Mouse (Mus musculus): ENCODE measurements around the gene Palld. TPM values are rescaled to one million over a fixed set of nuclear protein-coding genes. Genes with fewer than 3 reads are reported as not detected.

Gene Palld
- polyA plus RNA-seq, 2 experiments from 2014 or later = 0.24 to 0.33 TPM

DNA sequence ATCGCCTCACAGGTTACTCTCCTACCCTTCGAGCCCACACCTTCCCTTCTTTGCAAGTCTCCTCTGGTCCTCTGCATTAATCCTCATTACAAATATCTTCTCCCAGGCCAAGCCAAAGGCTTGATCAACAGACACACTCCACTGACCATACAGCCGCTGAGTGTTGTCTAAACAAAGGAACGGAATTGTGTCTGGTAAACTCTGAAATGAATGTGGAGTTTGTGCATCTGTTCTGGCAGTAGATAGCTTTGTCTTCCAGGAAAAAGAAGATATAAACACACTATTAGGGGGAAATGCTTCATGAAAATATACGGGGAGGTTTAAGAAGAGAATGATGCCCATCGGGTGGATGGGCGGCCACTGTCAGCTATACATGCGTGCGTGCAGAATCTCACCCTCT, 180.3 kb downstream of the Palld start:
- ATAC-seq = no peak

- ATAC-seq = no peak
Measured at GRCm38 (mm10) chr8:61715351-61716125, 187.0 kb downstream of the Palld start.

- ATAC-seq = no peak
Measured at GRCm38 (mm10) chr8:61714293-61714831, 188.1 kb downstream of the Palld start.

DNA sequence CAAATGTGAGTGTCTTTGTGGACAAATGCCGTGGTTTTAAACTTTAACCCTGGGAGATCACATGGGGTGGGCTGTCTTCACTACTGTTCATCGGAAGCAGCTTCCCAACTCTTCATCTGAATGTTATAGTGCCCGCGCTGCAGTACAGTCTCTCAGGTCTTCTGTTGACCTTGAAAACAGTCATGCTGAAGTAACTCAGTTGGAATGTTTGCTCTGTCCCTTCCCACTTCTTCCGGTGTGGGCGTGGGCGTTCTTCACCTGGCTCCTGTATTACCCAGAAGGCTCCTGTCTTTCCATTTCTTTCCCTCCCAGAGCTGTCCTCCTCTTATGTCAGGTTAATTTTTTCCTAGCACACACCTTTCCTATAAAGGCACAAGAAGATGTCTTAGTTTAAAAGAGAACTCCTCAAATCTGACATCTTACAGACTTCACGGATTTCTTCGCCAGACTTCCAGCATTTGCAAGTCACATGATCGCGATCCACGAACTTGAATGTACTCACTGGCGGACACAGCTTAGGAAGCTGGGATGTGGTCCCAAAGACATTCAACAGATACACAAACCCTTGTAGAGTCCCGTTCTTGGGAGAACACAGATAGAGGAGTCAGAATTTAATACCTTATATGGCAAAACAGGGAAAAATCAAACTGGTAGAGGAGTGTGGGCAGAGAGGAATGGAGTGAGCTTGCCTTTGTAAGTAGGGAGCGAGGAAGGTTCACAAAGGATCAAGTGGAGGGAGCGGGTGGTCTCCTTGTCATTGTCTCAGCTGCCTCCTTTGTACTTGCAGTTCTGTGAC, 189.1 kb downstream of the Palld start:
- no peak for ATAC-seq

DNA sequence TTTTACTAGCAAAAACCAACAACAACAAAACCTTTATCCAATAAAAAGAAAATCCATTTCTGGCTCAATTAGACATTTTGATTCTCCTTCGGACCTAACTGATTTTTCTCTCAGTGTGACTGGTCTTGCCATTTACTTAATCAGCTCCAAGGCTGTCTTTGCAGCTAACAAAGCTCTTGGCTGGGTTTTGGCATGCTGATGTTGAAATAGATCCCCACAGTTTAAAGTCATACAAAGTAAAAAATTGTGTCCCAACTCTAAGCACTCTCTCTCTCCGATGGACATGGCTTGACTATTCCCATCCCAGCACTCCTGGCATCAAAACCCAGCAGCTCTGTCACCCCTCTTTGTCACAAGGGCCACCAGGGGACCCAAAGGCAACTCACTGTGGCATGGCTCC, 190.1 kb downstream of the Palld start:
- no peak for ATAC-seq

- ATAC-seq = no peak
Measured at GRCm38 (mm10) chr8:61708586-61709305, 193.7 kb downstream of the Palld start.

DNA sequence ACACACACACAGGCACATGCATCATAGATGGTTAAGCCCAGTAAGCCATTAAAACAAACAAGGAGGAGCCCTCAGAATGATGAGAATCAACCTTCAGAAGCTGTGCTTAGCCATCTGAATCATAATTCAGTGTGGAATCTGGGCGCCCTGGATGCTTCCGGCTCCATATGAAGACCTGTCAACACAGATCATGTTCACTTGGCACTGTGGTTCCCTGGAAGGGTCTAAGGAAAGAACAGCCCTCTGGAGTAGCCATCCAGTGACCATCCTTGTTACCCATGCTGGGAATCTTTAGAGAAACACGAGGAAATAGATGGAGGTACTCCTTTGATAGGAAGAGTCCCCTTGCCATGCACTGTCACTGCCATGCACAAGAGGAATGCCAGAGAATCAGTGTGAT, 197.0 kb downstream of the Palld start:
- no peak for ATAC-seq

DNA sequence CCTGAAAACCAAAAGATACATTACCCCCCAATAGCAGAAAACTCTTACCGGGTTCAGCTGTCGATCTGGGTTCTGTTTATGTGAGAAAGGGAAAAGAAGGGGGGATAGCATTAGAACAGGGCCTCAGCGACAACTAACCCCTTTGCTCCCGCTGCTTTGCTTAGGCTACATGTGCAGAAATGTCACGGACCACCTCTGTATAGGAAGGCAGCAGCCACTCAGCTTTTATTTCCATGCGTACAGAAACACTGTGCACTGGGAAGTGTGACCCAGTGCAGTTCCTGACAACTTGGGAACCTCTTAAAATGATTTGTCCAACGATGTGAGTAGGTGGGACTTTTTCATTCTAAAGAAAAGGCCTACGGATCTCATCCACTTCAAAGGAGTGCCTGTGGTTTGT, 200.4 kb downstream of the Palld start:
- ATAC-seq = no peak

DNA sequence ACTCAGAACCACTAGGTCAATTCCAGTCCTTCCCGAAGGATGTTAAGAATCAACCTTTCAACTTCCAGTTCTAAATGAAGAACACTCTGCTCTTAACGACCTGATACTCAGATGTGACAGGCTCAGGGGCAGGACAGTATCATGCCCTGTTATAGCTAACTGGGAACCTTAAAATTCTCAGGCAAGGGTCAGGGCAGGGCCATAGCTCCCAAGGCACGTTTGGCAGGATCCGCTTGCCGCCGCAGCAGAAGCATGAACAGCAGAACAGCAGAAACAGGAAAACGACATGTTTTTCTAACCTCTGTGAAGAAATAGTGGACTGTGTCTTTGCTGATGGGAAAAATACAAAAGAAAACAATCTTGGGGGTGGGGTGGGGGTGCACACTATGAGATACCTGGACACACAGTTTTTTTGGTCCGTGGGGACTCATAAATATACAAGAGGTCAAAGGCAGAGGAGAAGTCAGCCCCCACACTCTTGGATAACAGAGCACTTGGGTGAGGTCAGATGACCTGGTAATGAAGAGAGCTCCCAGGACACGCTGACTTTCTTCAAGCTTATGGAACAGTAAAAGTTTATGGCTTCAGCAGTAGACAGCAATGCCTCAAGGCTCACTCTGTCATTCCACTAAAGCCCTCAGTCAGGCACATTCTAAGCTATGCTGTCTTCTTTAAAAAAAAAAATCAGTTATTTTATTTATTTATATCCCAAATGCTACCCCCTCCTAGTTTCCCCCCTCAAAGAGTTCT, 201.4 kb downstream of the Palld start:
- no peak for ATAC-seq

- no peak for ATAC-seq
Measured at GRCm38 (mm10) chr8:61700298-61700697, 202.2 kb downstream of the Palld start.

DNA sequence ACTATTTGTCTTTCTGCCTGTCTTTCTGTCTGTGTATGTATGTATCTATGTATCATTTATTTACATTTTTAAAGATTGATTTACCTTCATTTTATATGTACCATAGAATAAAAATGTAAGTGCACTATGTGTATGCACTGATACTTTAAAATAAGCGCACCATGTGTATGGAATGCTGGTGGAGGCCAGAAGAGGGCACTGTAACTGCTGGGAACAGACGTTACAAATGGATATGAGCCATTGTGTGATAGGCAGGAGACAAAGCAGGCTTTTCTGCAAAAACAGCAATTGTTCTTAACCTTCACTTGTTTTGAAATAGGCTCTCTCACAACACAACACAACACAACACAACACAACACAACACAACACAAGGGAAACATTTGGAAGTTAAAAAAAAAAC, 203.5 kb downstream of the Palld start:
- ATAC-seq = no peak

GRCm38 (mm10) chr8:61697728-61698385, 204.6 kb downstream of the Palld start:
- ATAC-seq = no peak

DNA sequence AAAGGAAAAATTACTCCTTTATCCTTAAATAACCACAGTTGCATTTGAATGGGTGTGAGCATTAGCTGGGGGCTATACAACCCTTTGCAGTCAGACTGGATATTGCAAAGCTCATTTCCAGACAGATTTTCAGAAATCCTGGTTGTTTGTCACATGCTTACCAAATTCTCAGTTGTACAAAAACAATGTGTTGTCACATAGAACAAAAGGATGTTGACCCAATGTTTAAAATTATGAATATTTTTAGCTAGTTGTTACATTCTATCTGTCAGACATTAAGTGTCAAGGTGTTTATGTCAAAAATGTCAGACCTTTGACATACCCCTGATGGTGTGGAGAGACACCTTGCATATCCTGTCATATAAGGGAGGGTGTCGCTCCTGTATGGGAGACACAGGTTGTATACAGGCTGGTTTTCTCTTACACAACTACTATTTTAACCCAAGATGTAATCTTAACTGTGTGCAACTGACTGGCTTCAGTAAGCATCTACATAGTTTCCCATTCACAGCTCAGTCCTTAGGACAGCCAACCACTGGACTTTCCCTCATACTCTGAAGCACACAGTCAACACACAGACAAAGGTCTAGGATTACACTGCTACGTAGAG, 205.5 kb downstream of the Palld start:
- ATAC-seq = no peak

GRCm38 (mm10) chr8:61695416-61695815, 207.1 kb downstream of the Palld start:
- ATAC-seq = no peak

- ATAC-seq = no peak
Measured at GRCm38 (mm10) chr8:61692866-61693265, 209.6 kb downstream of the Palld start.

- no peak for ATAC-seq
Measured at GRCm38 (mm10) chr8:61692129-61692528, 210.4 kb downstream of the Palld start.

- ATAC-seq = no peak
Measured at GRCm38 (mm10) chr8:61691391-61691790, 211.1 kb downstream of the Palld start.

DNA sequence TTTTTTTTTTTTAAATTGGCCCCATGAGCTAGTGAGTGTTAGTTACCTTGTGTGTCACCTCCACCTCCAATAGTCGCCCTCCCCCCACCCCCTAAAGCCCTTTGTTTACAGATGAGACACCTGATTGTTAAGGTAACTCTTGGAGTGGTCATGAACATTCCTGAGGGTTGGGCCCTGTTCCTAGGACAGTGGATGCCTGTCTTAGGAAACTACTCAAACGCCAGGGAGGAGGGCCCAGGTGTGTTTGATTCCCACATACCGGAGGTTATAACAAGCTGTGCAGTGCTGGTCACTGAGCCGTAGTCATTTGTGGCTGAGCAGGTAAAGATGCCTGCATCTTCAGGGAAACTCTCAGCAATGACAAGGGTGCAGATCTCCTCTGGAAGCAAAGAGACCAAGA, 215.4 kb downstream of the Palld start:
- no peak for ATAC-seq

- ATAC-seq = no peak
Measured at GRCm38 (mm10) chr8:61686340-61686739, 216.2 kb downstream of the Palld start.

DNA sequence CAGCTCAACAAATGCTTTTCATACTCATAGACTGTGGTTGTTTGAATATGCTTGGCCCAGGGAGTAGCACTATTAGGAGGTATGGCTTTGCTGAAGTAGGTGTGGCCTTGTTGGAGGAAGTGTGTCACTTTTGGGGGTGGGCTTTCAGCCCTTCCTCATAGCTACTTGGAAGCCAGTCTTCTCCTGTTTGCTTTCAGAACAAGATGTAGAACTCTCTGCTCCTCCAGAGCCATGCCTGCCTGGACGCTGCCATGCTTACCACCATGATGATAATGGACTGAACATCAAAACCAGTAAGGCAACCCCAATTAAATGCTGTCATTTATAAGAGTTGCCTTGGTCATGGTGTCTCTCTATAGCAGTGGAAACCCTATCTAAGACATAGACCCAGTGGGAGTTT, 217.2 kb downstream of the Palld start:
- no peak for ATAC-seq

GRCm38 (mm10) chr8:61684280-61684939, 218.1 kb downstream of the Palld start:
- no peak for ATAC-seq
